Mouse (Mus musculus): ENCODE results near the gene Pomt2. TPM values are rescaled to one million over a fixed set of nuclear protein-coding genes. Genes with fewer than 3 reads are reported as not detected.
"Not testable (repeated sequence)": the region's sequence is repeated elsewhere in the genome, so short reads cannot be mapped to it uniquely, and the experiment has no call there.

Gene Pomt2
- polyA plus RNA-seq, 1 experiment from 2014 or later, result 14.4 TPM

DNA sequence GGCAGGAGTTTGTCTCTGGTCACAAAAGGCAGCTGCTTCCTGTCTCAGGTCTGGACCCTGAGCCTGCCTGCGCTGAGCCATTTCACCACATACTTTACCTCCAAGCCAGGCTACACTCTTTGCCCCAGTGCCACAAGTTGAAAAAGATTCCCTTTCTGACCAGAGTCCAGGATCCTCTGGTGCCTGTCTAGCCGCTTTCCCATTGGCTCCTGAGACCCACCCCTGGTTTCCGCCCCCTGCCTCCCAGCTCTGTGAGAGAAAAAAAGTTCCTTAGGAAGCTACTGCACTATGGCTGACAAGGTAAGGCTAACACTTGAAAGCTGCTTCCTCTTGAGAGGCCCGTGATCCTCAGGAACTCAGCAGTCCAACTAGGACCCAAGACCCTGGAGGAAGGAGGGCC is 9.6 kb upstream of the Pomt2 start:
- no peaks in the 10 kb centered on the region for H3K36me3 ChIP-seq (ENCODE audit: control insufficient read depth, insufficient read depth, low read length)
- H3K27me3 ChIP-seq (ENCODE audit: control insufficient read depth, insufficient read depth, low read length), result no peaks in the 10 kb centered on the region
- no peaks in the 10 kb centered on the region for H3K9me3 ChIP-seq (ENCODE audit: control insufficient read depth, low read length)
- H3K9ac ChIP-seq (replicated peaks; ENCODE audit: low read depth, low read length), result no peak overlapping the region
- 69% methylated on average over 4 of the region's 4 CpGs for whole genome bisulfite sequencing
- no peak overlapping the region for H3K4me2 ChIP-seq (ENCODE audit: low read depth, low read length)
- ATAC-seq (ENCODE audit: low read depth), result no peak
- no peak overlapping the region for H3K27ac ChIP-seq (ENCODE audit: low read depth, low read length)
- no peaks in the 10 kb centered on the region for H3K4me1 ChIP-seq (ENCODE audit: control insufficient read depth, insufficient read depth, low read length)
- no peak overlapping the region for H3K4me3 ChIP-seq (ENCODE audit: low read depth, low read length)

DNA sequence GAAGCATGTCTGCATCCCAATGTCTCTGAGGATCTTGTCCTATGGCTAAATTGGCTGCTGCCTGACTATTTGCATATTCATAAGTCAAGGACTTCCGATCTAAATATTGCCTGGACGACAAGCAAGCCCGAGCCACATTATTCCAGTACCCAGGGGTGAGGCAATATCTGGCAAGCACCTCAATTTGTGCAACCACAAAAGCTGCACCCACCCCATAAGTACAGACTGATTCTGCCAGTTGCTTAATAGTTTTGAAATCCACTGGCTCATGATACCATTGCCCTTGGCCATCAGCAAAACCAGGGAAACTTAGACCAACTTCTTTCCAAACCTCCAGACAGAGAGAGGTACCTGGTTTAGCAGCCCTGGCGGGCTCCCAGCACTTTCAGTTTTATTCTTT is 6.7 kb upstream of the Pomt2 start:
- not testable (repeated sequence) for H3K9ac ChIP-seq (replicated peaks; ENCODE audit: low read depth, low read length); H3K27ac ChIP-seq (ENCODE audit: low read depth, low read length); H3K4me3 ChIP-seq (ENCODE audit: low read depth, low read length); H3K4me2 ChIP-seq (ENCODE audit: low read depth, low read length); H3K9me3 ChIP-seq (ENCODE audit: control insufficient read depth, low read length); H3K36me3 ChIP-seq (ENCODE audit: control insufficient read depth, insufficient read depth, low read length); H3K27me3 ChIP-seq (ENCODE audit: control insufficient read depth, insufficient read depth, low read length); ATAC-seq (ENCODE audit: low read depth); H3K4me1 ChIP-seq (ENCODE audit: control insufficient read depth, insufficient read depth, low read length)
- WGBS, result 89% methylated on average over 4 of the region's 4 CpGs

- 97% methylated on average over 5 of the region's 5 CpGs for WGBS
- ATAC-seq (ENCODE audit: low read depth), result no peak
- H3K9ac ChIP-seq (replicated peaks; ENCODE audit: low read depth, low read length), result no peak overlapping the region
- H3K27me3 ChIP-seq (ENCODE audit: control insufficient read depth, insufficient read depth, low read length), result no peaks in the 10 kb centered on the region
- no peak overlapping the region for H3K4me2 ChIP-seq (ENCODE audit: low read depth, low read length)
- no peaks in the 10 kb centered on the region for H3K36me3 ChIP-seq (ENCODE audit: control insufficient read depth, insufficient read depth, low read length)
- no peak overlapping the region for H3K27ac ChIP-seq (ENCODE audit: low read depth, low read length)
- H3K4me1 ChIP-seq (ENCODE audit: control insufficient read depth, insufficient read depth, low read length), result peaks cover 13% of the 10 kb centered on the region
- H3K9me3 ChIP-seq (ENCODE audit: control insufficient read depth, low read length), result no peaks in the 10 kb centered on the region
- H3K4me3 ChIP-seq (ENCODE audit: low read depth, low read length), result no peak overlapping the region
Measured at GRCm38 (mm10) chr12:87149471-87149870, 1.7 kb upstream of the Pomt2 start.

DNA sequence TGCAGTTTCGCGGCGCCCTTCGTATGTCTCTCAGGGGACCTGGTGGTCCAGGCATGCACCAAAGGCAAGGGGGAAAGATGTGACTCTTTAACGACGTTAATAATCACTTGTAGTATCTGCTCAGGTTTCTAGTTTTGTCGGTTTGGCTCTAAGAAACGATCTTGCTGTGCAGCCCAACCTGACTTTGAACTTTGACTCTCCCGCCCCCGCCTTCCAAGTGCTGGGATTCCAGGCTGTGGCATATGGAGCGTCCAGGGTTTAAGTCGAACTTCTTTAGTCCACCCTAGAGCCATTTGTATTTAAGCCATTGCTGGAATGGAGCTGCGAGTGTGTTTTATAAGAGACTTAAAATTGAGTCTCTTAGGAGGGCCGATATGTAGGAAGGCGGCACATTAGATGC is 368 bp upstream of the Pomt2 start:
- H3K9me3 ChIP-seq (ENCODE audit: control insufficient read depth, low read length), result no peaks in the 10 kb centered on the region
- WGBS, result 29% methylated on average over 15 of the region's 15 CpGs
- ATAC-seq (ENCODE audit: low read depth), result no peak
- H3K27ac ChIP-seq (ENCODE audit: low read depth, low read length), result peak overlapping the region; percentile 96
- no peaks in the 10 kb centered on the region for H3K27me3 ChIP-seq (ENCODE audit: control insufficient read depth, insufficient read depth, low read length)
- peaks cover 13% of the 10 kb centered on the region for H3K4me1 ChIP-seq (ENCODE audit: control insufficient read depth, insufficient read depth, low read length)
- H3K9ac ChIP-seq (replicated peaks; ENCODE audit: low read depth, low read length), result peak overlapping the region; percentile 70
- H3K4me3 ChIP-seq (ENCODE audit: low read depth, low read length), result peak overlapping the region; percentile 94
- H3K4me2 ChIP-seq (ENCODE audit: low read depth, low read length), result peak overlapping the region; percentile 76
- no peaks in the 10 kb centered on the region for H3K36me3 ChIP-seq (ENCODE audit: control insufficient read depth, insufficient read depth, low read length)

DNA sequence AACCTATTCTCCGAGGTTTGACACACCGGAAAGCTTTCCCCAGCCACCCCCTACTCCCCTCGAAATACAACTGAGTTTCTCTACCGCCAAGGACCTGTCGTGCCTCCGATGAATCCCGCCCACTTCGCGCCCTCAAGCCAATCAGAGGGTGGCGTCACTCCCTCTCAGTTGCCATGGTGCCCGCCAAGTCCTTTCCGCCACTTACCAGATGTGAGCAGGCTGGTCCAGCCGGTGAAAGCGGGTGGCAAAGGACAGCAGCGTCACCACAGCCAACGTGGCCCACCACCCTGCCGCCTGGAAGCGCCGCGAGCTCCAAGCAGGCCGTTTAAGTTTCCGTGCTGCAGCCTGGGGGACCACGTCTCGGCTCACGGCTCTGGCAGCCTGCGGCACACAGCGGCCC is 802 bp downstream of the Pomt2 start, which contains the start of gene Gstz1:
TSS of gene Gstz1 (plus strand) at position 200 of the 400 bp plus-strand sequence.
- no peaks in the 10 kb centered on the region for H3K36me3 ChIP-seq (ENCODE audit: control insufficient read depth, insufficient read depth, low read length)
- under 1% methylated on average over 26 of the region's 27 CpGs for WGBS
- no peaks in the 10 kb centered on the region for H3K27me3 ChIP-seq (ENCODE audit: control insufficient read depth, insufficient read depth, low read length)
- H3K4me3 ChIP-seq (ENCODE audit: low read depth, low read length), result peak within 1 kb of the TSS; percentile 94
- peak; percentile 92 for ATAC-seq (ENCODE audit: low read depth)
- H3K9me3 ChIP-seq (ENCODE audit: control insufficient read depth, low read length), result no peaks in the 10 kb centered on the region
- H3K4me2 ChIP-seq (ENCODE audit: low read depth, low read length), result peak within 1 kb of the TSS; percentile 76
- peak within 1 kb of the TSS; percentile 96 for H3K27ac ChIP-seq (ENCODE audit: low read depth, low read length)
- peaks cover 13% of the 10 kb centered on the region for H3K4me1 ChIP-seq (ENCODE audit: control insufficient read depth, insufficient read depth, low read length)
- peak within 1 kb of the TSS; percentile 70 for H3K9ac ChIP-seq (replicated peaks; ENCODE audit: low read depth, low read length)

DNA sequence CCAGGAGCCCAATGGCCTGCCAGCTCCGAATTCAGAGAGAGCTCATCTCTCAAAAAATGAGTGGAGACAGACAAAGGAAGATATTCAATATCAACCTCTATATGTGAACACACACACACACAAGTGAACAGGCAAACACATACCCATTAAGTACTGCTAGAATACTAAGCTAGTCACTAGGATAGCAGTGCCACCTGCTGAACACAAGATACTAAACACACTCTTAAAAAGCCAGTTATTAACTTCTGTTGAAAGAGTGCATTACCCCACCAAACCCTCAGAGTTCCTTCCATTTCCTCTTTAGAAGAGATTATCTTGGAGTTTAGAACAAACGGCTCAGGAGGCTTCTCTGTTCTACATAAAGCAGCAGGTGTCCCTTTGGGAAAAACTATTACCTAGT is 5.6 kb downstream of the Pomt2 start:
- 79% methylated on average over 2 of the region's 2 CpGs for WGBS

DNA sequence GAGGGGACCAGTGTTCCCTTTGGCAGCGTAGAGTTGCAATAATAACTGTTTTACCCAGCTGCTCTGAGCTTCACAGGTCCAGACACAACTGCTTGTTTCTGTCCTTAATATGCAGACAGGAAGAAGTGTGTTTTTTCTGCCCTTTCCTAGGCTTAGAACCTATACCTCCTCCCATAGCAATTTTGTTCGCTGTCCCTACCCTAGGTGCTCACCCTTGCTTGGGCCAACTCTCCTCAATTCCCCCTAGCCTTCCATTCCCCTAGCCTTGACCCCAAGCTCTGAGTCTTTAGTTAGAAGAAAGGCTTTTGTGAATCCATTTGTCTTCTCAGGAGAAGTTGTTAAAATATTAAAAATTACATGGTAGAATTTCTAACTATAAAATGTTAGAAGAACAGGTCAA is 9.0 kb downstream of the Pomt2 start:
- H3K4me2 ChIP-seq (ENCODE audit: low read depth, low read length), result no peak overlapping the region
- H3K4me3 ChIP-seq (ENCODE audit: low read depth, low read length), result no peak overlapping the region
- no peaks in the 10 kb centered on the region; the same call in 1 of the 2 replicates for H3K36me3 ChIP-seq (ENCODE audit: control insufficient read depth, insufficient read depth, low read length)
- H3K9me3 ChIP-seq (ENCODE audit: control insufficient read depth, low read length), result no peaks in the 10 kb centered on the region
- no peak overlapping the region for H3K9ac ChIP-seq (replicated peaks; ENCODE audit: low read depth, low read length)
- ATAC-seq (ENCODE audit: low read depth), result no peak
- H3K27me3 ChIP-seq (ENCODE audit: control insufficient read depth, insufficient read depth, low read length), result no peaks in the 10 kb centered on the region
- 44% methylated on average over 2 of the region's 2 CpGs for WGBS
- H3K4me1 ChIP-seq (ENCODE audit: control insufficient read depth, insufficient read depth, low read length), result no peaks in the 10 kb centered on the region
- no peak overlapping the region for H3K27ac ChIP-seq (ENCODE audit: low read depth, low read length)

More for the DNA sequence above, 5.6 kb downstream of the Pomt2 start:
- Histone ChIP-seq H3K36me3 (ENCODE audit: control insufficient read depth, insufficient read depth, low read length) (no peaks in the 10 kb centered on the region), H3K4me1 (ENCODE audit: control insufficient read depth, insufficient read depth, low read length) (peaks cover 8% of the 10 kb centered on the region; the same call in 1 of the 2 replicates), H3K4me2 (ENCODE audit: low read depth, low read length) (no peak overlapping the region), H3K4me3 (ENCODE audit: low read depth, low read length) (no peak overlapping the region), H3K27ac (ENCODE audit: low read depth, low read length) (no peak overlapping the region), H3K9me3 (ENCODE audit: control insufficient read depth, low read length) (no peaks in the 10 kb centered on the region), H3K27me3 (ENCODE audit: control insufficient read depth, insufficient read depth, low read length) (no peaks in the 10 kb centered on the region), H3K9ac (replicated peaks; ENCODE audit: low read depth, low read length) (no peak overlapping the region)
- ATAC-seq (ENCODE audit: low read depth), result no peak

- Histone ChIP-seq H3K27ac (ENCODE audit: low read depth, low read length) (no peak overlapping the region), H3K27me3 (ENCODE audit: control insufficient read depth, insufficient read depth, low read length) (no peaks in the 10 kb centered on the region), H3K36me3 (ENCODE audit: control insufficient read depth, insufficient read depth, low read length) (no peaks in the 10 kb centered on the region; the same call in 1 of the 2 replicates), H3K4me1 (ENCODE audit: control insufficient read depth, insufficient read depth, low read length) (no peaks in the 10 kb centered on the region), H3K4me3 (ENCODE audit: low read depth, low read length) (no peak overlapping the region), H3K9me3 (ENCODE audit: control insufficient read depth, low read length) (no peaks in the 10 kb centered on the region), H3K9ac (replicated peaks; ENCODE audit: low read depth, low read length) (no peak overlapping the region), H3K4me2 (ENCODE audit: low read depth, low read length) (no peak overlapping the region)
- WGBS, result 8% methylated on average over 2 of the region's 2 CpGs
- ATAC-seq (ENCODE audit: low read depth), result no peak; the same call in 1 of the 2 replicates
Measured at GRCm38 (mm10) chr12:87138342-87138701, 9.4 kb downstream of the Pomt2 start.

- ATAC-seq (ENCODE audit: low read depth), result peak; percentile 63; the same call in 1 of the 2 replicates
- H3K9ac ChIP-seq (replicated peaks; ENCODE audit: low read depth, low read length), result no peak overlapping the region
- H3K4me1 ChIP-seq (ENCODE audit: control insufficient read depth, insufficient read depth, low read length), result no peaks in the 10 kb centered on the region
- no peaks in the 10 kb centered on the region for H3K27me3 ChIP-seq (ENCODE audit: control insufficient read depth, insufficient read depth, low read length)
- H3K4me3 ChIP-seq (ENCODE audit: low read depth, low read length), result no peak overlapping the region
- H3K36me3 ChIP-seq (ENCODE audit: control insufficient read depth, insufficient read depth, low read length), result no peaks in the 10 kb centered on the region; the same call in 1 of the 2 replicates
- no peak overlapping the region for H3K4me2 ChIP-seq (ENCODE audit: low read depth, low read length)
- H3K27ac ChIP-seq (ENCODE audit: low read depth, low read length), result no peak overlapping the region
- no peaks in the 10 kb centered on the region for H3K9me3 ChIP-seq (ENCODE audit: control insufficient read depth, low read length)
- WGBS, result 63% methylated on average over 15 of the region's 15 CpGs
Measured at GRCm38 (mm10) chr12:87137439-87138341, 10.1 kb downstream of the Pomt2 start.

Measured in neural tube, embryonic 14.5 days (tissue).